In genomic region chr3:73046248-73046647, GRCm38 (mm10) we compare ENCODE assay signal across 9 mouse cellular contexts. TPM values are rescaled to one million over a fixed set of nuclear protein-coding genes. Genes with fewer than 3 reads are reported as not detected.
DNase-seq lines count a peak whose midpoint lies in the region; ATAC-seq and TF ChIP-seq lines count a peak whose summit lies in the region.
"Had no signal": no experiment of that assay in that cellular context is flagged by ENCODE, and none has a peak within 500 bp of the region (broad histone marks: within the 10 kb centered on the region; RNA-seq: fewer than 3 reads in every experiment).

No protein-coding gene starts in this region.

- TF ChIP-seq EP300 in MEL (IDR thresholded peaks at IDR 0.05; ENCODE audit: low read depth in 1 of 2, low read length in 2 of 2) = no peak

- no peak overlapping the region for H3K27ac ChIP-seq in MEL (ENCODE audit: control insufficient read depth, low read depth, low read length)
- H3K27ac ChIP-seq in forebrain, postnatal 0 days (ENCODE audit: low read depth, low read length) = no peak overlapping the region
- H3K27ac ChIP-seq in midbrain, embryonic 12.5 days (replicated peaks) = no peak overlapping the region

- no peaks in the 10 kb centered on the region for H3K79me2 ChIP-seq in MEL (ENCODE audit: control insufficient read depth, insufficient read depth, low read length, poor library complexity)

- no peaks in the 10 kb centered on the region for H3K9me3 ChIP-seq in MEL (replicated peaks; ENCODE audit: insufficient read depth, low read length)
- no peaks in the 10 kb centered on the region for H3K9me3 ChIP-seq in forebrain, postnatal 0 days (ENCODE audit: low read length)
- H3K9me3 ChIP-seq in midbrain, embryonic 12.5 days = no peaks in the 10 kb centered on the region

- TF ChIP-seq POLR2A in MEL (IDR thresholded peaks at IDR 0.05; ENCODE audit: control insufficient read depth in 1 of 2, insufficient read depth in 1 of 2, low read depth in 1 of 2, low read length in 2 of 2, poor library complexity in 1 of 2) = no peak

- peak; percentile 95 for TF ChIP-seq RAD21 in MEL (IDR thresholded peaks at IDR 0.05; ENCODE audit: low read depth, low read length)

- no peak overlapping the region for H3K4me3 ChIP-seq in MEL (ENCODE audit: control insufficient read depth in 1 of 2, insufficient read depth in 1 of 2, low read depth in 2 of 2, low read length in 2 of 2)
- no peak overlapping the region for H3K4me3 ChIP-seq in forebrain, postnatal 0 days (ENCODE audit: low read depth, low read length)
- H3K4me3 ChIP-seq in midbrain, embryonic 12.5 days = no peak overlapping the region
- H3K4me3 ChIP-seq: myocyte had no signal

- TF ChIP-seq CTCF in MEL (IDR thresholded peaks at IDR 0.05 in 2 of 3, conservative IDR thresholded peaks at IDR 0.05 in 1 of 3; ENCODE audit: control insufficient read depth in 1 of 3, insufficient read depth in 1 of 3, low read depth in 2 of 3, low read length in 3 of 3, poor library complexity in 1 of 3, severe bottlenecking in 1 of 3) = peak; percentile 58 to 88 (median 72)
- TF ChIP-seq CTCF in forebrain, postnatal 0 days (IDR thresholded peaks at IDR 0.05; ENCODE audit: low read depth) = peak; percentile 91

- peak; percentile 78 for ATAC-seq in forebrain, postnatal 0 days
- peak; percentile 72 for ATAC-seq in midbrain, embryonic 12.5 days (ENCODE audit: low FRiP score, low read depth)
- ATAC-seq in monocyte, adult 5-6 weeks (replicated peaks; ENCODE audit: insufficient number of reproducible peaks, low FRiP score, low TSS enrichment, poor library complexity, severe bottlenecking) = no peak

- no peak overlapping the region for H3K9ac ChIP-seq in MEL (ENCODE audit: control insufficient read depth, low read depth, low read length, poor library complexity, severe bottlenecking)
- H3K9ac ChIP-seq in forebrain, postnatal 0 days = no peak overlapping the region
- H3K9ac ChIP-seq in midbrain, embryonic 12.5 days (replicated peaks) = no peak overlapping the region

- peak; percentile 59 to 60 for DNase-seq in left cerebral cortex, adult 18-20 months (ENCODE audit: low spot score in 2 of 2)
- no peak for DNase-seq in left cerebral cortex, adult 11 months (ENCODE audit: low spot score)
- DNase-seq in MEL (ENCODE audit: low read depth, low spot score) = peak; percentile 71
- DNase-seq in cerebellum, adult 8-10 months = peak; percentile 45
- peak; percentile 87 for DNase-seq in forebrain, postnatal 0 days
- DNase-seq in kidney, postnatal 25 days = peak; percentile 41 to 53

- no peaks in the 10 kb centered on the region for H3K36me3 ChIP-seq in MEL (ENCODE audit: control insufficient read depth in 1 of 2, insufficient read depth in 2 of 2, low read length in 2 of 2)
- H3K36me3 ChIP-seq in forebrain, postnatal 0 days (ENCODE audit: insufficient read depth) = peaks cover 26% of the 10 kb centered on the region
- H3K36me3 ChIP-seq in midbrain, embryonic 12.5 days = no peaks in the 10 kb centered on the region

- no peaks in the 10 kb centered on the region for H3K4me1 ChIP-seq in MEL (ENCODE audit: control insufficient read depth in 1 of 2, insufficient read depth in 2 of 2, low read length in 2 of 2)
- H3K4me1 ChIP-seq in forebrain, postnatal 0 days (ENCODE audit: insufficient read depth) = no peaks in the 10 kb centered on the region
- no peaks in the 10 kb centered on the region for H3K4me1 ChIP-seq in midbrain, embryonic 12.5 days

- no peaks in the 10 kb centered on the region for H3K27me3 ChIP-seq in MEL (ENCODE audit: control insufficient read depth in 1 of 2, insufficient read depth in 2 of 2, low read length in 2 of 2)
- H3K27me3 ChIP-seq in forebrain, postnatal 0 days (ENCODE audit: insufficient read depth, low read length) = no peaks in the 10 kb centered on the region
- no peaks in the 10 kb centered on the region for H3K27me3 ChIP-seq in midbrain, embryonic 12.5 days

- 2% methylated on average over 3 of the region's 3 CpGs for WGBS in forebrain, postnatal 0 days
- WGBS in midbrain, embryonic 12.5 days = 0% methylated on average over 3 of the region's 3 CpGs

- H3K4me2 ChIP-seq in forebrain, postnatal 0 days (ENCODE audit: low read depth) = no peak overlapping the region
- peak overlapping the region; percentile 19; the same call in 1 of the 2 replicates for H3K4me2 ChIP-seq in midbrain, embryonic 12.5 days (replicated peaks)

TF ChIP-seq in MEL, 35 proteins besides CTCF, POLR2A, EP300 and RAD21:
- no peak for TF ChIP-seq NELFE (IDR thresholded peaks at IDR 0.05; ENCODE audit: low read depth, low read length)
- TF ChIP-seq MYB (IDR thresholded peaks at IDR 0.05; ENCODE audit: low read depth, low read length) = no peak
- no peak for TF ChIP-seq MXI1 (IDR thresholded peaks at IDR 0.05; ENCODE audit: low read depth, low read length)
- TF ChIP-seq SMC3 (IDR thresholded peaks at IDR 0.05; ENCODE audit: low read depth, low read length) = peak; percentile 93
- TF ChIP-seq ELF1 (IDR thresholded peaks at IDR 0.05; ENCODE audit: low read depth, low read length) = no peak
- peak; percentile 88 for TF ChIP-seq ZC3H11A (IDR thresholded peaks at IDR 0.05; ENCODE audit: low read depth, low read length)

RNA-seq across cellular contexts. Expression of gene Slitrk3, which starts 11.4 kb away (rescaled TPM):
- total RNA-seq in left cerebral cortex, adult 18-20 months (2021) = 10 to 100 TPM; 56.8 to 64.3 TPM
- total RNA-seq in MEL (2012; rRNA removed) = not detected in 2 replicates
- polyA plus RNA-seq in MEL (2012; ENCODE audit: insufficient read depth in 1 of 2, insufficient read length in 2 of 2, low read depth in 1 of 2, low replicate concordance in 2 of 2, missing spikeins in 1 of 2) = not detected
- 21.1 and 30.4 TPM in 2 replicates for total RNA-seq in forebrain, postnatal 0 days (2014; rRNA removed)
- polyA plus RNA-seq in forebrain, postnatal 0 days (2015; fragmentation: Nextera tagmentation; extraction: Ambion mirVana) = 8.4 and 20.1 TPM in 2 replicates
- 4.6 and 5.5 TPM in 2 replicates for polyA plus RNA-seq in midbrain, embryonic 12.5 days (2016; fragmentation: Nextera tagmentation; extraction: Ambion mirVana)
- total RNA-seq in monocyte, adult 5-6 weeks (2017) = not detected in 3 replicates
- polyA plus RNA-seq: myocyte had no signal

Comparison
In these comparisons a context has a peak if more than half of its experiments do, and no peak if none do; other contexts are left out.
1. RNA of gene Slitrk3, which starts 11.4 kb away (total RNA-seq): 56.8 to 64.3 TPM in left cerebral cortex, adult 18-20 months and 21.1 to 30.4 TPM in forebrain, postnatal 0 days; not detected in MEL and not detected in monocyte, adult 5-6 weeks; every median in the first group is over 10 times any median in the second.